Mouse (Mus musculus): ENCODE data around the gene Trim28. TPM values are rescaled to one million over a fixed set of nuclear protein-coding genes. Genes with fewer than 3 reads are reported as not detected.
"Not testable (repeated sequence)": the region's sequence is repeated elsewhere in the genome, so short reads cannot be mapped to it uniquely, and the experiment has no call there.

The Trim28 gene
- total RNA-seq, 2 experiments from 2014 or later, result 209 to 226 TPM

GRCm38 (mm10) chr7:13053501-13053900, 54.6 kb downstream of the Trim28 start:
- ATAC-seq (replicated peaks; ENCODE audit: low FRiP score, poor library complexity, severe bottlenecking), result no peak

- no peak for ATAC-seq (replicated peaks; ENCODE audit: low FRiP score, poor library complexity, severe bottlenecking)
Measured at GRCm38 (mm10) chr7:13053961-13054286, 55.0 kb downstream of the Trim28 start.

GRCm38 (mm10) chr7:13054287-13055010, 55.5 kb downstream of the Trim28 start, which contains the start of gene Mzf1:
TSS of gene Mzf1 (minus strand) at chr7:13054764.
- ATAC-seq (replicated peaks; ENCODE audit: low FRiP score, poor library complexity, severe bottlenecking), result peak; percentile 92

- no peak for ATAC-seq (replicated peaks; ENCODE audit: low FRiP score, poor library complexity, severe bottlenecking)
Measured at GRCm38 (mm10) chr7:13056913-13057700, 58.2 kb downstream of the Trim28 start.

GRCm38 (mm10) chr7:13059536-13059935, 60.6 kb downstream of the Trim28 start:
- ATAC-seq (replicated peaks; ENCODE audit: low FRiP score, poor library complexity, severe bottlenecking), result no peak

- ATAC-seq (replicated peaks; ENCODE audit: low FRiP score, poor library complexity, severe bottlenecking), result not testable (repeated sequence)
Measured at GRCm38 (mm10) chr7:13063399-13063798, 64.5 kb downstream of the Trim28 start.

GRCm38 (mm10) chr7:13072293-13072692, 73.4 kb downstream of the Trim28 start:
- no peak for ATAC-seq (replicated peaks; ENCODE audit: low FRiP score, poor library complexity, severe bottlenecking)

Other genes starting within 250 kb of the Trim28 start
- gene Zscan18, start 195.5 kb upstream of the Trim28 start, total RNA-seq (2015; ENCODE audit: low replicate concordance), result 0.63 TPM in 1 of 2 replicates, not detected in the other
- not detected in 2 replicates for gene Zscan18, start 195.5 kb upstream of the Trim28 start, total RNA-seq (2017; ENCODE audit: low replicate concordance)
- gene Zfp329, start 180.3 kb upstream of the Trim28 start, total RNA-seq (2015; ENCODE audit: low replicate concordance), result 3.3 and 6.1 TPM in 2 replicates
- gene Zfp329, start 180.3 kb upstream of the Trim28 start, total RNA-seq (2017; ENCODE audit: low replicate concordance), result 1.4 and 3.1 TPM in 2 replicates
- gene Zfp110, start 164.4 kb upstream of the Trim28 start, total RNA-seq (2015; ENCODE audit: low replicate concordance), result 5.8 and 6.1 TPM in 2 replicates
- gene Zfp110, start 164.4 kb upstream of the Trim28 start, total RNA-seq (2017; ENCODE audit: low replicate concordance), result 6.4 and 11.2 TPM in 2 replicates
- gene Zfp128, start 117.9 kb upstream of the Trim28 start, total RNA-seq (2015; ENCODE audit: low replicate concordance), result 0.38 and 0.63 TPM in 2 replicates
- 0.28 and 0.68 TPM in 2 replicates for gene Zfp128, start 117.9 kb upstream of the Trim28 start, total RNA-seq (2017; ENCODE audit: low replicate concordance)
- gene Zscan22, start 101.3 kb upstream of the Trim28 start, total RNA-seq (2015; ENCODE audit: low replicate concordance), result 5.4 and 6.9 TPM in 2 replicates
- 1.0 and 1.1 TPM in 2 replicates for gene Zscan22, start 101.3 kb upstream of the Trim28 start, total RNA-seq (2017; ENCODE audit: low replicate concordance)
- gene Rps5, start 76.8 kb upstream of the Trim28 start, total RNA-seq (2015; ENCODE audit: low replicate concordance), result 474 and 662 TPM in 2 replicates
- 156 and 203 TPM in 2 replicates for gene Rps5, start 76.8 kb upstream of the Trim28 start, total RNA-seq (2017; ENCODE audit: low replicate concordance)
- not detected in 2 replicates for gene Rnf225, start 71.7 kb upstream of the Trim28 start, total RNA-seq (2015; ENCODE audit: low replicate concordance)
- not detected in 2 replicates for gene Rnf225, start 71.7 kb upstream of the Trim28 start, total RNA-seq (2017; ENCODE audit: low replicate concordance)
- 2.1 and 2.3 TPM in 2 replicates for gene Zfp324, start 33.3 kb upstream of the Trim28 start, total RNA-seq (2015; ENCODE audit: low replicate concordance)
- 2.1 and 2.5 TPM in 2 replicates for gene Zfp324, start 33.3 kb upstream of the Trim28 start, total RNA-seq (2017; ENCODE audit: low replicate concordance)
- 1.3 TPM in 1 of 2 replicates, not detected in the other for gene Zfp446, start 21.3 kb upstream of the Trim28 start, total RNA-seq (2015; ENCODE audit: low replicate concordance)
- 0.51 and 1.3 TPM in 2 replicates for gene Zfp446, start 21.3 kb upstream of the Trim28 start, total RNA-seq (2017; ENCODE audit: low replicate concordance)
- gene Slc27a5, start 922 bp upstream of the Trim28 start, total RNA-seq (2015; ENCODE audit: low replicate concordance), result not detected in 2 replicates
- gene Slc27a5, start 922 bp upstream of the Trim28 start, total RNA-seq (2017; ENCODE audit: low replicate concordance), result not detected in 2 replicates
- gene Zbtb45, start 10.9 kb downstream of the Trim28 start, total RNA-seq (2015; ENCODE audit: low replicate concordance), result 2.7 and 8.2 TPM in 2 replicates
- gene Zbtb45, start 10.9 kb downstream of the Trim28 start, total RNA-seq (2017; ENCODE audit: low replicate concordance), result 21.2 and 23.4 TPM in 2 replicates
- gene Chmp2a, start 35.7 kb downstream of the Trim28 start, total RNA-seq (2015; ENCODE audit: low replicate concordance), result 97.4 and 99.3 TPM in 2 replicates
- 144 and 170 TPM in 2 replicates for gene Chmp2a, start 35.7 kb downstream of the Trim28 start, total RNA-seq (2017; ENCODE audit: low replicate concordance)
- gene Ube2m, start 39.2 kb downstream of the Trim28 start, total RNA-seq (2015; ENCODE audit: low replicate concordance), result 45.0 and 92.0 TPM in 2 replicates
- gene Ube2m, start 39.2 kb downstream of the Trim28 start, total RNA-seq (2017; ENCODE audit: low replicate concordance), result 32.8 and 112 TPM in 2 replicates
- not detected in 2 replicates for gene Mzf1, start 55.6 kb downstream of the Trim28 start, total RNA-seq (2015; ENCODE audit: low replicate concordance)
- gene Mzf1, start 55.6 kb downstream of the Trim28 start, total RNA-seq (2017; ENCODE audit: low replicate concordance), result 0.56 TPM in 1 of 2 replicates, not detected in the other
- not detected in 2 replicates for gene Vmn1r85, start 96.1 kb downstream of the Trim28 start, total RNA-seq (2015; ENCODE audit: low replicate concordance)
- gene Vmn1r85, start 96.1 kb downstream of the Trim28 start, total RNA-seq (2017; ENCODE audit: low replicate concordance), result not detected in 2 replicates
- not detected in 2 replicates for gene Vmn1r86, start 120.8 kb downstream of the Trim28 start, total RNA-seq (2015; ENCODE audit: low replicate concordance)
- gene Vmn1r86, start 120.8 kb downstream of the Trim28 start, total RNA-seq (2017; ENCODE audit: low replicate concordance), result 0.28 TPM in 1 of 2 replicates, not detected in the other
- not detected in 2 replicates for gene Vmn1r87, start 141.0 kb downstream of the Trim28 start, total RNA-seq (2015; ENCODE audit: low replicate concordance)
- gene Vmn1r87, start 141.0 kb downstream of the Trim28 start, total RNA-seq (2017; ENCODE audit: low replicate concordance), result not detected in 2 replicates
- gene Vmn1r88, start 160.5 kb downstream of the Trim28 start, total RNA-seq (2015; ENCODE audit: low replicate concordance), result not detected in 2 replicates
- gene Vmn1r88, start 160.5 kb downstream of the Trim28 start, total RNA-seq (2017; ENCODE audit: low replicate concordance), result not detected in 2 replicates
- not detected in 2 replicates for gene Vmn1r89, start 213.9 kb downstream of the Trim28 start, total RNA-seq (2015; ENCODE audit: low replicate concordance)
- not detected in 2 replicates for gene Vmn1r89, start 213.9 kb downstream of the Trim28 start, total RNA-seq (2017; ENCODE audit: low replicate concordance)